Mouse (Mus musculus): Measurements from ENCODE around the gene Acacb. TPM values are rescaled to one million over a fixed set of nuclear protein-coding genes. Genes with fewer than 3 reads are reported as not detected.

Acacb gene
- total RNA-seq, 2 experiments from 2014 or later = 2.8 to 6.2 TPM

DNA sequence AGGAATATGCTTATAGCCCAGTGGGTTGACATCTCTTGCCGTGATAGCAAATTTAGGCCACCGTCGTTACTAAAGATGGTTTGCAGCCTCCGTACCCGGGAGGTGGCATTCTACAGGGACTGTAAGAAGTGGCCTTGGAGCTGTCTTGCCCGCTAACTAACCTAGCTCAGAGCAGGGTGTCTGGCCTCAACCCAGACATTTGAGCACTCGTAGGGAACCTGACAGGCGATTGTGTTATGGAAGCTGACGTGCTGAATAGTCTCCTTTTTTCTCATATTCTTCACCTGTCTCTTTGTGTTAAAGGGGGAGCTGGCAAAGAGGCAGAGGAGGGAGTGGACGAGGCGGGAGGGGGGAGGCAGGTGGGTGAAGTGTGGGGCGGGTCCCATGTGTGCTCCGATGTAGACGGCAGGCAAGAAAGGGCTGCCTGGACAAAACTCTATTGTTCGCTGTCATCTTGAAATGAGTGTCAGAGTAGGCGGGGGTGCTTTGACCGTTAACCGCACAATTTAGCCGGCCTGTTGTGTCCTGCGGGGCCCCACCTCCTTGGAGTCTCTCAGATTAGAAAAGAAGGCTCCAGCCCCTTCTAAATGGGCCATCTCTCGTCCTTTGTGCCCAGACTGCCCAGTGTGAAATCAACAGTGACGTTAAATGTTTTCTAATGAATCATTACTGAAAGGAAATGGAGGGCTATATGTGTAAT lies 153.0 kb downstream of the Acacb start:
- no peak for DNase-seq (ENCODE audit: low spot score in 2 of 2)

DNA sequence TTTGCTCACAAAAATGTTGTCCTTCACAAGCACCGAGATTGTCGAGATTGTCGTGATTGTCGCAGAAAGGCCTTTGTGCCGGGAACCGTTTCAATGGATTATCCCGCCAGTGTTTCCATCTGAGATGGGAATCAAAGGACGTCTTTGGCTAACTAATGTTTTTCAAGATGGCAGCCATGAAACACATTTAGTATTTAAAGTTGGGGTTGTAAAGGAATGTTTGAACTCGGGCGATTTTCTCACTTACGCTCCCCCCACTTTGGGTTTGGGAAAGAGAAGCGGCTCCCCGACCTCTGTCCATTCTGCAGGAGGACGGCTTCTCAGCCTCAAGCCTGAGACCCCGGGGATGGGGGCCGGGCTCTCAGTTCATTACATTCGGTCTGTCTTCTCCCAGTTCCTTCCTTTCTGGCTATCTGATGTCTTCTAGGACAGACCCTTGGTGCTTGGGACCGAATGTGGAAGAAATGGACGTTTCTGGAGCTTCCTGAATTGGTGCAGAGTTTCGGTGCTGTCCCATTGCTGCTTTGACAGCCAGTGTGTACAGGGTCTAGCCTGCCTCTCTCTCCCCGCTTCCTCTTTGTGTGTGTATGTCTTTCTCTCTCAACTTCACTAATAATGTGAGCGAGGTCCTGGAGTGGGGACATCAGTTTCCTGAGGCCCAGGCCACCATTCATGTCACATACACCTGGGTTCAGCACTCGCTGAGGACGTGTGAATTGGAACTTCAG lies 153.7 kb downstream of the Acacb start:
- DNase-seq (ENCODE audit: low spot score in 2 of 2) = no peak

Other genes starting within 250 kb of the Acacb start
- gene Coro1c, start 237.8 kb upstream of the Acacb start, total RNA-seq (2021) = 10 to 100 TPM; 86.7 to 88.5 TPM
- 10 to 100 TPM; 24.3 to 27.1 TPM for gene Ssh1, start 152.6 kb upstream of the Acacb start, total RNA-seq (2021)
- gene Dao, start 142.8 kb upstream of the Acacb start, total RNA-seq (2021) = not detected
- gene Usp30, start 81.1 kb upstream of the Acacb start, total RNA-seq (2021) = 10 to 100 TPM; 34.9 to 36.9 TPM
- 100 to 1,000 TPM; 187 to 192 TPM for gene Svop, start 55.0 kb upstream of the Acacb start, total RNA-seq (2021)
- 1 to 10 TPM; 5.6 to 5.7 TPM for gene Alkbh2, start 18.3 kb upstream of the Acacb start, total RNA-seq (2021)
- 1 to 10 TPM; 1.6 to 3.4 TPM for gene Ung, start 16.1 kb upstream of the Acacb start, total RNA-seq (2021)
- gene Foxn4, start 127.3 kb downstream of the Acacb start, total RNA-seq (2021) = not detected
- gene Myo1h, start 142.6 kb downstream of the Acacb start, total RNA-seq (2021) = 1 to 10 TPM; 2.5 to 3.3 TPM
- gene Kctd10, start 234.0 kb downstream of the Acacb start, total RNA-seq (2021) = 10 to 100 TPM; 64.6 to 68.6 TPM
- gene Ube3b, start 234.1 kb downstream of the Acacb start, total RNA-seq (2021) = 10 to 100 TPM; 86.2 to 93.3 TPM